In the genomic region with DNA sequence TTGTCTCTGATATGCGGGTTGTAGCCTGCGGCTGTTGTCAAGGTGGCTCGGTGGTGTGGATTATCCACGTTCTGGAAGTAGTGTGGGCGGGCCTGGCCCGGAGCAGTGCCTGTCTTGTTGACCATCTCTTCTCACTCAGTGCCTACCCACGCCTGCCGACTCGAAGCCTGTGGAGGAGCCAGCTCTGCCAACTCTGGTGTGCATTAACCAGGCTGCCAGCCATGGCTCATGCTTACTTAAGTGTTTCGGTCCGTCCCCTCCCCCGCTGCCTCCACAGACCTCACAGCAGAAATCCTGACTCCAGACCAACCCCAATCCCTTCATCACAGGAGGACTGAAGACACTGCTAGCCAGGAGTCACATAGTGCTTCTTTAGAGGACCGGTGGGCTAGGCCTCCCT, we compare ENCODE assay signal across 10 mouse cellular contexts. TPM values are rescaled to one million over a fixed set of nuclear protein-coding genes. Genes with fewer than 3 reads are reported as not detected.
A peak's percentile ranks its signal among the peaks of the same experiment; 100 is the strongest.
DNase-seq lines count a peak whose midpoint lies in the region.
"Had no signal": no experiment of that assay in that cellular context is flagged by ENCODE, and none has a peak within 500 bp of the region (broad histone marks: within the 10 kb centered on the region; RNA-seq: fewer than 3 reads in every experiment).

No protein-coding gene starts in this region.

- peak; percentile 41 for DNase-seq in adrenal gland, postnatal 10 days
- DNase-seq in adrenal gland, adult 2 months = no peak
- DNase-seq in layer of hippocampus, adult 18-20 months (ENCODE audit: low spot score in 2 of 2) = peak; percentile 67 to 71
- no peak for DNase-seq in layer of hippocampus, postnatal 14 days (ENCODE audit: low spot score in 2 of 2)
- peak; percentile 79 to 87 for DNase-seq in kidney, postnatal 4 days
- DNase-seq in right cerebral cortex, postnatal 25 days = peak; percentile 81
- DNase-seq in gastrocnemius, postnatal 25 days = no peak
- no peak for DNase-seq in urinary bladder, postnatal 4 days (ENCODE audit: low spot score in 2 of 2)

RNA-seq across cellular contexts. Expression of a gene that starts 4.7 kb away (rescaled TPM):
- 10 to 100 TPM; 14.8 to 20.7 TPM for total RNA-seq in adrenal gland, postnatal 10 days (2021)
- total RNA-seq in adrenal gland, adult 2 months (2021) = 10 to 100 TPM in 1 of 2 experiments, 1 to 10 TPM in 1; 7.8 to 11.8 TPM
- 17.9 and 19.0 TPM in 2 replicates for polyA plus RNA-seq in adrenal gland, adult 2 months (2012; rRNA removed)
- total RNA-seq in layer of hippocampus, adult 18-20 months (2021) = 10 to 100 TPM; 13.8 to 17.0 TPM
- 10 to 100 TPM; 33.0 to 36.4 TPM for total RNA-seq in layer of hippocampus, postnatal 14 days (2021)
- 1 to 10 TPM; 6.5 to 9.4 TPM for total RNA-seq in gastrocnemius, postnatal 25 days (2021)

RNA-seq across cellular contexts. Expression of a gene that starts 5.1 kb away (rescaled TPM):
- total RNA-seq in adrenal gland, postnatal 10 days (2021) = 1 to 10 TPM; 2.0 to 3.2 TPM
- 1 to 10 TPM; 1.5 to 1.7 TPM for total RNA-seq in adrenal gland, adult 2 months (2021)
- 7.4 and 7.6 TPM in 2 replicates for polyA plus RNA-seq in adrenal gland, adult 2 months (2012; rRNA removed)
- total RNA-seq in layer of hippocampus, adult 18-20 months (2021) = not detected
- not detected for total RNA-seq in layer of hippocampus, postnatal 14 days (2021)
- total RNA-seq in gastrocnemius, postnatal 25 days (2021) = under 1 TPM in 1 of 2 experiments, not detected in 1; 0.67 TPM
- polyA plus RNA-seq: forebrain, embryonic 13.5 days; midbrain, embryonic 13.5 days had no signal

RNA-seq across cellular contexts. Expression of a gene that starts 58.6 kb away (rescaled TPM):
- total RNA-seq in adrenal gland, postnatal 10 days (2021) = 10 to 100 TPM; 16.6 to 19.5 TPM
- total RNA-seq in adrenal gland, adult 2 months (2021) = 10 to 100 TPM; 18.4 to 33.8 TPM
- 13.0 and 15.0 TPM in 2 replicates for polyA plus RNA-seq in adrenal gland, adult 2 months (2012; rRNA removed)
- 1 to 10 TPM; 8.5 to 9.3 TPM for total RNA-seq in layer of hippocampus, adult 18-20 months (2021)
- 1 to 10 TPM; 6.3 to 7.0 TPM for total RNA-seq in layer of hippocampus, postnatal 14 days (2021)
- 1 to 10 TPM; 3.4 to 5.4 TPM for total RNA-seq in gastrocnemius, postnatal 25 days (2021)

Comparison
In these comparisons a context has a peak if more than half of its experiments do, and no peak if none do; other contexts are left out.
1. DNase-seq: peak in adrenal gland, postnatal 10 days (single experiment), layer of hippocampus, adult 18-20 months (2 of 2), kidney, postnatal 4 days (2 of 2) and right cerebral cortex, postnatal 25 days (single experiment); none in adrenal gland, adult 2 months (single experiment), layer of hippocampus, postnatal 14 days (0 of 2), gastrocnemius, postnatal 25 days (single experiment) and urinary bladder, postnatal 4 days (0 of 2).